Mouse (Mus musculus) E14TG2a.4 (cell line): ENCODE measurements around the gene Gprc5c.

ENCODE experiments used
- CTCF ChIP-seq: conservative IDR thresholded peaks from 2 replicates; pipeline ENCODE4 v1.5.1; 2014; ENCODE audit warnings: low read length
- NANOG ChIP-seq: IDR thresholded peaks from 2 replicates; pipeline ENCODE4 v1.6.1; 2014; ENCODE audit warnings: borderline replicate concordance, low read length, mixed read lengths

DNA sequence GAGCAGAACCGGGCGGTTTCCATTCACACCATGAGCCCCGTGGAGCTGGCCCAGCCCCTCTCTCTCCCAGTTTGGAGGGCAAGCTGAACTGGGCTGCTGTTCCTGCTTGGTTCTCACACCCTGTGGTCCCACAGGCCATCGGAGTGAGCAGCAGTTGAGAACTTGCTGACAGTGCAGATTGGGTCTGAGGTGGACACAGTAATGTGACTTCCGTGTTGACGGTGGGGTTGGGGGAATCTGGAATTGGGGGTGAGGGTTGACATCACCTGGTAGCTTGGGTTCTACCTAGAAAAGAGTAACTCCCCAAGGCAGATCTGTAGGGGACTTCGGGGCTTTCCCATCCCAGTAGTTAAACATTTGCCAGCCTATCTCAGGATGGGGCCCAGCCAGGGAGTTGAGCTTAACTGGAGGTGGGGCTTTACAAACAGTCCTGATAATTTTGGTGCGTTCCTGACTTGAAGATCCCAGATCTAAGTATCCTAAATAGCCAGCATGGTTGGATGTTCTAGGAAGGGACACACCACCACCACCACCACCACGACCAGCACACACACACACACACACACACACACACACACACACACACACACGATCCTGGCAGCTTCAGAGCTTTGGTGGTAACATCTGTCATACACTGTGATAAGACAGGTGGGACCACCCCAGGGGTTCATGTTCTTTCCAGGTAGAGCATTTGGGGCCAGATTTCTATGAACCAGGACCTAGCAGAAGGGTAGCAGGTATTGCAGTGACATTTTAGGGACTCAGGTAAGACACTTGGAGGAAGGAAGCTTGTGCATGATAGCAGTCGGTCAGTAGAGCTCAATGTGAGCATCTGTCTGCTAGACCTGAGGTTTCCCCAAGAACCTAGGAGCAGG, 16.6 kb downstream of the Gprc5c start:
- no peak for TF ChIP-seq CTCF
- no peak for TF ChIP-seq NANOG
